Mouse (Mus musculus) testis, adult 2 months (tissue): Measurements from ENCODE around the gene Scamp4.

Experiments used
- CTCF ChIP-seq: fragments of 200-500 bp; IDR thresholded peaks from 2 replicates; pipeline ENCODE4 v1.5.1; 2012; ENCODE audit warnings: low read depth, mild to moderate bottlenecking, inconsistent platforms, low read length, moderate library complexity; ENCODE audit not compliant: control insufficient read depth, insufficient read depth, insufficient replicate concordance
- POLR2A ChIP-seq: fragments of 200-500 bp; IDR thresholded peaks from 2 replicates; pipeline ENCODE4 v1.6.1; 2012; ENCODE audit warnings: low read depth, mild to moderate bottlenecking, inconsistent platforms, low read length, moderate library complexity; ENCODE audit not compliant: control insufficient read depth

GRCm38 (mm10) chr10:80646936-80647335, 44.3 kb downstream of the Scamp4 start:
- TF ChIP-seq CTCF = no peak
- TF ChIP-seq POLR2A = no peak
